Mouse (Mus musculus): Measurements from ENCODE around the gene Pdrg1.

GRCm38 (mm10) chr2:153051537-153051936, 36.3 kb upstream of the Pdrg1 start:
- TF ChIP-seq CTCF (IDR thresholded peaks at IDR 0.05; ENCODE audit: low read depth) (no peak), EP300 (IDR thresholded peaks at IDR 0.05; ENCODE audit: low read depth) (no peak)
